20 mouse cellular contexts compared by ENCODE assay signal in the genomic region with DNA sequence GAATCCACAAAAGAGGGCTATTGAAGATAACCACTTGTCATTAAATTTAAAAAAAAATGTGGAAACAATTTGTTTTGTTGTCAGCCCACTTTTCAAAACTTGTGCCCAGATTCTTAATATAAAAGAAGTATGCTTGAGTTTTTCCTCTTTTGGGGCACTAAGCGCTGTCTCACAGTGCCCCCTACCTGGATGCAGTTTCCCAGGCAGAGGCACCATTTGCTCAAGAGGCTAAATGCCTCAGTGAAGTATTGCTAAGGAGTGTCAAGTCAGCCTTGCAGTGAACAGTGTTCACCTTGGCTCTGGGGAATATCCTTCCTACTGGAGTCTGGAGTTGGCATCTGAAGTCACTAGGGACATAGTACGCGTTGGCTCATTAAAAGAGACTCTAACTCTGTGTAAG.
DNase-seq lines count a peak whose midpoint lies in the region; ATAC-seq and TF ChIP-seq lines count a peak whose summit lies in the region.
"Had no signal": no experiment of that assay in that cellular context is flagged by ENCODE, and none has a peak within 500 bp of the region (broad histone marks: within the 10 kb centered on the region; RNA-seq: fewer than 3 reads in every experiment).

No protein-coding gene starts in this region.

- H3K27ac ChIP-seq in gastrocnemius, adult 2 months = peak overlapping the region; percentile 93
- no peak overlapping the region for H3K27ac ChIP-seq in layer of hippocampus, adult 2 months
- no peak overlapping the region for H3K27ac ChIP-seq in midbrain, postnatal 0 days (ENCODE audit: low read depth, low read length)
- no peak overlapping the region for H3K27ac ChIP-seq in midbrain, embryonic 15.5 days
- H3K27ac ChIP-seq: embryonic facial prominence, embryonic 13.5 days; forebrain, embryonic 10.5 days; heart, embryonic 10.5 days; hindbrain, embryonic 15.5 days; limb, embryonic 10.5 days; midbrain, embryonic 13.5 days had no signal

- H3K4me2 ChIP-seq in midbrain, postnatal 0 days (ENCODE audit: low read depth, low read length, poor library complexity, severe bottlenecking) = no peak overlapping the region
- H3K4me2 ChIP-seq in midbrain, embryonic 15.5 days = no peak overlapping the region
- H3K4me2 ChIP-seq: embryonic facial prominence, embryonic 13.5 days; hindbrain, embryonic 15.5 days; midbrain, embryonic 13.5 days had no signal

- H3K4me1 ChIP-seq in midbrain, postnatal 0 days (ENCODE audit: insufficient read depth, low read length) = peaks cover 4% of the 10 kb centered on the region; the same call in 1 of the 2 replicates
- H3K4me1 ChIP-seq in midbrain, embryonic 15.5 days = peaks cover 5% of the 10 kb centered on the region

- no peak for ATAC-seq in midbrain, postnatal 0 days (ENCODE audit: low FRiP score)
- no peak for ATAC-seq in midbrain, embryonic 15.5 days (replicated peaks)
- ATAC-seq: midbrain, embryonic 13.5 days had no signal

- no peak overlapping the region for H3K9ac ChIP-seq in midbrain, postnatal 0 days (replicated peaks; ENCODE audit: low read length, poor library complexity, severe bottlenecking)
- H3K9ac ChIP-seq in midbrain, embryonic 15.5 days = no peak overlapping the region
- H3K9ac ChIP-seq: embryonic facial prominence, embryonic 13.5 days; hindbrain, embryonic 15.5 days; midbrain, embryonic 13.5 days had no signal

- H3K36me3 ChIP-seq in midbrain, postnatal 0 days (ENCODE audit: insufficient read depth, low read length) = no peaks in the 10 kb centered on the region
- no peaks in the 10 kb centered on the region for H3K36me3 ChIP-seq in midbrain, embryonic 15.5 days (replicated peaks)
- H3K36me3 ChIP-seq: embryonic facial prominence, embryonic 13.5 days; forebrain, embryonic 10.5 days; heart, embryonic 10.5 days; hindbrain, embryonic 15.5 days; limb, embryonic 10.5 days; midbrain, embryonic 13.5 days had no signal

- TF ChIP-seq CTCF in gastrocnemius, adult 2 months (IDR thresholded peaks at IDR 0.05) = peak; percentile 52
- peak; percentile 67 for TF ChIP-seq CTCF in layer of hippocampus, adult 2 months (conservative IDR thresholded peaks at IDR 0.05)
- TF ChIP-seq CTCF in midbrain, postnatal 0 days (IDR thresholded peaks at IDR 0.05) = peak; percentile 36

- 80% methylated on average over 3 of the region's 3 CpGs for WGBS in midbrain, postnatal 0 days
- 88% methylated on average over 3 of the region's 3 CpGs for WGBS in midbrain, embryonic 15.5 days

- no peaks in the 10 kb centered on the region for H3K9me3 ChIP-seq in midbrain, postnatal 0 days (ENCODE audit: low read length)
- H3K9me3 ChIP-seq in midbrain, embryonic 15.5 days = no peaks in the 10 kb centered on the region
- H3K9me3 ChIP-seq: embryonic facial prominence, embryonic 13.5 days; forebrain, embryonic 10.5 days; G1E; heart, embryonic 10.5 days; hindbrain, embryonic 15.5 days; limb, embryonic 10.5 days; midbrain, embryonic 13.5 days had no signal

- intact Hi-C loops in gastrocnemius, adult 2 months (cut with DNase I) = no loop called here
- intact Hi-C loops in gastrocnemius, postnatal 14 days (cut with DNase I; ENCODE audit: low total_unique reads) = no loop called here

- H3K4me3 ChIP-seq in gastrocnemius, adult 2 months = no peak overlapping the region; the same call in 1 of the 2 replicates
- H3K4me3 ChIP-seq in layer of hippocampus, adult 2 months = no peak overlapping the region
- no peak overlapping the region for H3K4me3 ChIP-seq in midbrain, postnatal 0 days (ENCODE audit: low read depth, low read length)
- H3K4me3 ChIP-seq in midbrain, embryonic 15.5 days = no peak overlapping the region
- H3K4me3 ChIP-seq: embryonic facial prominence, embryonic 13.5 days; forebrain, embryonic 10.5 days; heart, embryonic 10.5 days; hindbrain, embryonic 15.5 days; limb, embryonic 10.5 days; midbrain, embryonic 13.5 days had no signal

- DNase-seq in gastrocnemius, adult 2 months = no peak
- DNase-seq in gastrocnemius, postnatal 14 days = no peak
- DNase-seq in layer of hippocampus, adult 2 months (ENCODE audit: low spot score in 2 of 2) = no peak
- no peak for DNase-seq in layer of hippocampus, adult 9-10 months (ENCODE audit: low spot score)
- no peak for DNase-seq in midbrain, postnatal 0 days (ENCODE audit: low spot score)
- no peak for DNase-seq in testis, postnatal 10 days (ENCODE audit: low spot score)
- no peak for DNase-seq in thymus, adult 18-20 months
- DNase-seq: adrenal gland, postnatal 14 days; gastrocnemius, postnatal 25 days; kidney, adult 18-20 months; retina, postnatal 1 day; right cerebral cortex, postnatal 4 days had no signal

- H3K27me3 ChIP-seq in midbrain, postnatal 0 days (ENCODE audit: insufficient read depth, low read length) = no peaks in the 10 kb centered on the region
- H3K27me3 ChIP-seq in midbrain, embryonic 15.5 days (replicated peaks) = no peaks in the 10 kb centered on the region
- H3K27me3 ChIP-seq: embryonic facial prominence, embryonic 13.5 days; hindbrain, embryonic 15.5 days; midbrain, embryonic 13.5 days had no signal
